Mouse (Mus musculus) hindbrain, embryonic 10.5 days (tissue): ENCODE measurements around the gene Trappc2. TPM values are rescaled to one million over a fixed set of nuclear protein-coding genes. Genes with fewer than 3 reads are reported as not detected.
A peak's percentile ranks its signal among the peaks of the same experiment; 100 is the strongest.

Experiments
- DNase-seq: peaks from one replicate; pipeline ENCODE4 v3.0.0-alpha.2; 2017; ENCODE audit warnings: low spot score
- H3K27ac ChIP-seq: fragments of 300-500 bp; sonication (generic); 2 replicates; pipeline ENCODE4 v1.5.1; 2016; ENCODE audit warnings: mild to moderate bottlenecking, moderate library complexity
- H3K27me3 ChIP-seq: fragments of 300-500 bp; sonication (generic); 2 replicates; pipeline ENCODE4 v1.6.1; 2016; ENCODE audit warnings: mild to moderate bottlenecking; ENCODE audit not compliant: poor library complexity, insufficient read depth, severe bottlenecking
- H3K36me3 ChIP-seq: fragments of 300-500 bp; sonication (generic); 2 replicates; pipeline ENCODE4 v1.6.1; 2016; ENCODE audit warnings: mild to moderate bottlenecking, moderate library complexity
- H3K4me1 ChIP-seq: fragments of 300-500 bp; sonication (generic); replicated peaks from 2 replicates; pipeline ENCODE4 v1.6.1; 2016; ENCODE audit warnings: mild to moderate bottlenecking
- H3K4me3 ChIP-seq: fragments of 300-500 bp; sonication (generic); 2 replicates; pipeline ENCODE4 v1.5.1; 2016; ENCODE audit warnings: mild to moderate bottlenecking, moderate library complexity
- H3K9me3 ChIP-seq: fragments of 300-500 bp; sonication (generic); 2 replicates; pipeline ENCODE4 v1.6.1; 2016; ENCODE audit warnings: mild to moderate bottlenecking, moderate library complexity
- WGBS: fragments of 180-500 bp; shearing (Covaris S2); methylation state at CpG from one replicate; pipeline ENCODE4 v1.1.7; 2016; 5-methylcytosine and 5-hydroxymethylcytosine counted together
- polyA plus RNA-seq: library from polyadenylated mRNA; unstranded; fragments of >200 nt; fragmentation: Nextera tagmentation; extraction: Ambion mirVana; gene quantifications from 2 replicates; pipeline ENCODE4 v1.2.1, GENCODE M21; 2016

Trappc2 gene
- polyA plus RNA-seq, 1 experiment from 2014 or later = 43.5 TPM

DNA sequence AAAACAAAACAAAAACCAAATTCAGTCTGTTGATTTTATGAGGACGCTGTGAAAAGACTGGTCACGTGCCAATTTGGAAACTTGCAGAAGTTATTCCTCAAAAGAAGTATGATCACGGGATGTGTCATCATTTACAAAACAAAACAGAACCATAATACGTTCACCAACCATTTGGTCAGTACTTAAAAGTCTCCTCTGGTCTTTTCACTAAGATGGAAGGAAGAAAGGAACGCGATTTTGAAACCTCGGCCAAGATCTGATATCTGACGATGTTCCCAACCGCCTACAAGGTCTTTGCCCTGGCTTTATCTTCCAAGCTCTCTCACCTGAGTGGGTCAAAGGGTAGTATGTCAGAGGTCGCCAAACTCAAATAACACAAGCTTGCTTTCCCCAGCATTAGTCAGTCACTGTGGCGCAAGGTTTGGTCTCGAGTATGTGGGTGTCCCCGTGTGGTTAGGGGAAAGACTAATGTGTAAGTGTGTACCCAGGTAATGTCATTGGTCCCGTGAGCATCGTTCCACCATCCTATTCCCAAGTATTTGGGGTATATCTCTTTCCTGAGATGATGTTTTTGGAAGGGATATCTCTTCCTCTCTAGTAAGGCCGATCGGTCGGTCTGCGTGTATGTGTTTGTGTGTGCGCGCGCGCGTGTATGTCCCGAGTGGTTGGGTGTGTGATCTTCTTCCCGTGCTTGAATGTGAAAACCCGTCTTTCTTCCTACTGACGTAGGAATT is 38.4 kb downstream of the Trappc2 start:
- no peak for DNase-seq
- Histone ChIP-seq H3K9me3 (no peaks in the 10 kb centered on the region), H3K27me3 (peaks cover 30% of the 10 kb centered on the region), H3K36me3 (peaks cover 11% of the 10 kb centered on the region), H3K4me3 (peak overlapping the region; percentile 66), H3K4me1 (no peaks in the 10 kb centered on the region), H3K27ac (peak overlapping the region; percentile 92)
- WGBS = 19% methylated on average over 28 of the region's 28 CpGs

DNA sequence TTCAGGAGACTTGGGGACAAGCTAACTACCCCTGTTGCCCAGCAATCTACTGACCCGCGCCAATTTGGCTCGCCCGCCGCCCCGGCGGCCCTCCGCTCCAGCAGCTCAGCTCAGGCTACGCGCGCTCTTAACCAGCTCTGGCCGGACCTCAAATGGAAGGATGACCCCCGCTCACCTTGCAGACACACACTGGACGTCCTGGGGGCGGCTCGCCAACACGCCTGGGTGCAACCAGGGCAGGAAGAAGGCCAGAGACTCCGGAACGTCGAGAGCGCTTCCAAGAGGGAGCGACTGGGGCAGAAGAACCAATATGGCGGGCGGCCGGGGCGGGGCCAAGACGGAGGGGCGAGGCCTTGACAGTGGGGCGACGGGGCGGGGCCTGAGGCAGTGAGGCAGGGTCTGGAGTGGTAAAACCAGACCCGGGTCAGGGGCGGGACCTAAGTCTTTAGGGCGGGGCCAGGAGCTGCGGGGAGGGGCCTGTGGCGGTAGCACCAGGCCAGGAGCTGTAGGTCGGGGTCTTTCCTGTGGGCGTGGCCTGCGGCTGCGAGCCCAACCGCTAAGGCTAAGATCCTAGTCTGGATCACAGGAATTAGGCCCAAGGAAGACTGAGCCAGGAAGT is 39.1 kb downstream of the Trappc2 start, which contains the start of gene Rab9:
Gene Rab9, minus strand, starts transcription at position 503 of the 619 bp plus-strand sequence.
- Histone ChIP-seq H3K9me3 (no peaks in the 10 kb centered on the region), H3K27ac (peak within 1 kb of the TSS; percentile 92), H3K4me1 (no peaks in the 10 kb centered on the region), H3K4me3 (peak within 1 kb of the TSS; percentile 66), H3K27me3 (peaks cover 27% of the 10 kb centered on the region), H3K36me3 (peaks cover 11% of the 10 kb centered on the region)
- 18% methylated on average over 41 of the region's 41 CpGs for WGBS
- peak; percentile 95 for DNase-seq

DNA sequence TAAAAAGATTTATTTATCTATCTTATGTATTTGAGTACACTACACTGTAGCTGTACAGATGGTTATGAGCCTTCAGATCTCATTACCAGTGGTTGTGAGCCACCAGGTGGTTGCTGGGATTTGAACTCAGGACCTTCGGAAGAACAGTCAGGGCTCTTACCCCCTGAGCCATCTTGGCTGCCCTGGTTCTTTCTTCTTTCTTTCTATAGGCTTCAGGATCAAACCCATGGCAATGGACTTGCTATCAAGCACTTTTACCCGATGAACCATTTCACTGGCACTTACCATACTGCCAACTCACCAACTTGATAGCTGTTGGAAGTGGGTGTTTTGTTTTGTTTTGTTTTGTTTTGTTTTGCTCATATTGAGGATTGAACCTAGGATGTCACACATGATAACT is 54.7 kb downstream of the Trappc2 start:
- Histone ChIP-seq H3K9me3 (no peaks in the 10 kb centered on the region), H3K4me1 (no peaks in the 10 kb centered on the region), H3K27ac (no peak overlapping the region), H3K27me3 (0 out of 2 replicates have a peak, but pooled peaks cover 3% of the 10 kb centered on the region), H3K4me3 (no peak overlapping the region), H3K36me3 (no peaks in the 10 kb centered on the region)
- DNase-seq = no peak
- WGBS = 99% methylated on average over 2 of the region's 2 CpGs

DNA sequence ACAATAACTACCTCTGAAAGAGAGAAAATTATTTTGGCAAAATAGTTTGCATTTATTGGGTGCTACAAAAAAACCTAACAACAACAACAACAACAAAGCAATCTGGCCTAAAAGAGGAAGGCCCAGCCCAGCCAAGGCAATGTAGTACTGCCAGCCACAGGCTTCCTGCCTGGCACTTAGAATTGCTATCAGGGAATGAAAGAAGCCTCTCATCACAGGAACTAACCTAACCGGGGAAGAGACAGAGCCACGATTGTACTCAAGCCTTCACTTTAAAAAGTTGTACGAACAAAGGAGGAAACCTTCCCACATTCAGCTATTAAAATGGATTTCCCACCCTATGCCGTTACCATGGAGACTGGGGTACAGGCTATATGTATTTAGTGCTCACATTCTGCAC is 57.4 kb downstream of the Trappc2 start:
- no peak for DNase-seq
- no peak overlapping the region for H3K4me3 ChIP-seq
- no peaks in the 10 kb centered on the region for H3K9me3 ChIP-seq
- H3K27me3 ChIP-seq = peaks cover 9% of the 10 kb centered on the region; the same call in 1 of the 2 replicates
- H3K4me1 ChIP-seq = no peaks in the 10 kb centered on the region
- no peak overlapping the region for H3K27ac ChIP-seq
- H3K36me3 ChIP-seq = peaks cover 6% of the 10 kb centered on the region; the same call in 1 of the 2 replicates
- WGBS = 56% methylated on average over 4 of the region's 4 CpGs

DNA sequence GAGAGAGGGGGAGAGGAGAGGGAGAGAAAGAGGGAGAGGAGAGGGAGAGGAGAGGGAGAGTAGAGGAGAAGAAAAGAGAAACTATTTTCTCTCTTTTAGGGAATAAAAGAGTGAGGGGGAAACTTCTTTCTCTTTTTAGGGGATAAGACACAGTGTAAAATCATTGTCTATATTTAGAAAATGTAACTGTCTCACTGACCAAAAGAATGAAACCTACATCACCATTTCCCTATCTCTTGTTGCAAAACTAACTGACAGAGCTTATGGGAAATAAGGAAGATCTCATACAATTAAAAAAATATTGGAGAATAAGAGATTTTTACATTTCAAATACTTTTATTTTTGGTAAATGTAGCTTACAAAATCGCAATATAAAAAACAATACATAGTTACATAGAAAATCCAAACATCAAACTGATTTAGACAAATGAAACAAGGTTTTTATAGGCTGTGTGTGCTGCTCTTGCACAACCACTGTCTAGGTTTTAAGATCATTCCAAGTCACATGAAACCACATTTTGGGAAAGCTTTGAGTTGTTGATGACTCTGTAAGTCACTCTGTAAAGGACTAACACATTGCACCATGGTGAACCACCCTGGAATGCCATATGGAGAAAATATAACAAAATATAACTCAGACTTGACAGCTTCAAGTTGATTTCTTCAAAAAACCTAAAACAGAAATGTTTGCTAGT is 59.3 kb downstream of the Trappc2 start:
- Histone ChIP-seq H3K4me3 (no peak overlapping the region), H3K27me3 (peaks cover 20% of the 10 kb centered on the region; the same call in 1 of the 2 replicates), H3K27ac (no peak overlapping the region), H3K4me1 (no peaks in the 10 kb centered on the region), H3K36me3 (peaks cover 17% of the 10 kb centered on the region), H3K9me3 (no peaks in the 10 kb centered on the region)
- no peak for DNase-seq
- WGBS = 72% methylated on average over 1 of the region's 1 CpGs

Other genes starting within 250 kb of the Trappc2 start
- gene Gpm6b, start 201.7 kb upstream of the Trappc2 start, polyA plus RNA-seq = 89.6 and 127 TPM in 2 replicates
- gene Ofd1, start 130 bp downstream of the Trappc2 start, polyA plus RNA-seq = 6.2 and 7.0 TPM in 2 replicates
- 43.3 and 44.8 TPM in 2 replicates for gene Rab9, start 39.3 kb downstream of the Trappc2 start, polyA plus RNA-seq
- gene Tceanc, start 78.0 kb downstream of the Trappc2 start, polyA plus RNA-seq = 10.3 and 11.5 TPM in 2 replicates
- gene Egfl6, start 145.1 kb downstream of the Trappc2 start, polyA plus RNA-seq = 3.2 and 3.9 TPM in 2 replicates